Mouse (Mus musculus): ENCODE data around the gene Mapk8ip3.

DNA sequence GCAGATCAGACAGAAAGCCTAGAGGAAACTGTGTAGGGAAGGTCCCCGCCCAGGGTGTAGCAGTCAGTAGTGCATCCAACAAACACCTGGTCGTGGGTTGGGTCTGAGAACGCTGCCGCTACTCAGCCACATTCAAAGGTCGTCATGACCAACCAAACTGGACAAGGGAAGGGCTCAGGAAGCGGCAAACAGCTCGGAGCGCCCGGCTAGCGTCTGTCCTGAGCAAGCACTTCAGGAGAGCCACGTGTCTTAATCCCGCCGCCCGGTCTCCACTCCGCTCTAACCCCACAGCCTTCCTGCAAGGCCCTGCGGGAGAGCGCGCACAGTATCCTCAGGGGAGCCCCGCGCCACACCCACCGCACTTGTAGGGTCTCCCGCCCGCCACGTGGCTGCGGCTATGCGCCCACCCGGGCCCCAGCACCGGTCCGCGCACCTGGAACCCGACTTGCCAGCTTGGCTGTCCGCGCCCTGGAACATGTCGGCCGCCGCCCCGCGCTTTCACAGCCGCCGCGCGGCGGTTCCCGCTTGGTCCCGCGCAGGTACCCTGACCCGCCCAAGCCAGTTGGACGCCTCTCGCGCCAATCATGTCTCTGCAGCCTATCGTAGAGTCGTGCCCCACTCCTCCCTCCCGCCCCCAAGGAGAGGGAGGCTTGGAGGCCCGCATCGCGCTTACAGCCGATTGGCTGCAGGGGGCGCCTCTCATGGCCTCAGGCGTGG is 23.5 kb upstream of the Mapk8ip3 start, which contains the start of gene Jpt2:
- TF ChIP-seq POLR2A (IDR thresholded peaks at IDR 0.05; ENCODE audit: insufficient read depth, low read length): no peak
- TF ChIP-seq CTCF (IDR thresholded peaks at IDR 0.05; ENCODE audit: low read depth, low read length): no peak
